Mouse (Mus musculus) right cerebral cortex, postnatal 14 days (tissue): ENCODE data around the gene Inafm1.
"Not testable (repeated sequence)": the region's sequence is repeated elsewhere in the genome, so short reads cannot be mapped to it uniquely, and the experiment has no call there.

ENCODE experiments used
- DNase-seq: peaks from one replicate; pipeline ENCODE4 v3.0.0; 2022

Inafm1 gene

DNA sequence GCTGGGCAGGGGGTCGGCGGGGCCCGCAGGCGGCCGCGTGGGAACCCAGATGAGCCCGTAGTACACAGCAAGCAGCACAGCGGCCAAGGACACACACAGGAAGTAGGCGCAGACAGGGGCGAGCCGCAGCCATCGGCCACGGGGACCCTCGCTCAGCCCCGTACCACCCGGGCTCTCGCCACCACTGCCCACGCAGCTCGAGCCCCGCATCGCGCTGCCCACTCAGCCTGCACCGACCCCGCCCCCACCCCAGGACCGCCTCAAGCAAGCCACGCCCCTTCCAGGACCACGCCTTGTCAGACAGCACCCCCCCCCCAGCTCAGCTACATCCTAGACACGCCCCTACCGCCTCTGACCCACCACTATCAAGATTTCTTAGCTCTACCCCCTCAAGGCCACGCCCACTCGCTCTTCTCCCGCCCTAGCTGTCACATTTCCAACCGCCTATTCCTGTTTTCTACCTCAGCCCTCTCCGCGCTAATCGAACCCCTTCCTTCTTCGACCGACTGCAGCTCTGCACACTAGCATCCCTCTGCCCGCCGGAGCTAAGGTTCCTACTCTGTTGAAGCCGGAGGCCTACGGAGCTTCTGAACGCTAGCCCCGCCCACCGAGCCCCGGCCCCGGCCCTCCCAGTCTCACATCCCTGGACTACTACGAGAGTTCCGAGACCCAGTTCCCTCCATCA is at the start of gene Inafm1:
TSS of gene Inafm1 (minus strand) at position 537 of the 685 bp plus-strand sequence.
- peak; percentile 83 for DNase-seq

DNA sequence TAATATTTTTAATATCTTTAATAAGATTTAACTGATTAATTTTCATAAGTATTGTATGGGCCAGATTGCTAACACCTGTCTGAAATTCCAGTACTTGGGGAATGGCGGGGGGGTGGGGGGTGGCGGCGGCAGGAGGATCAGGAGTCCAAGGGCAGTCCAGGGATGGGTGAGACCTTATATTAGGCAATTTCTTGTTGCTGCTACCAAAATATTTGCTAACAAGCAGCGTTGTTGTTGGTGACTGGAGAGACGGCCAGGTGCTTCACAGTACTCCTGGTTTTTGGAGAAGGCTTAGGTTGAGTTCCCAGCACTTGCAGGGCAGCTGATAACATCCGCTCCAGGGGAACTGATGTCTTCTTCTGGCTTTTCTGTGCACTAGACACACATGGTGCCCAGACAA is 47.1 kb upstream of the Inafm1 start:
- DNase-seq, result no peak

DNA sequence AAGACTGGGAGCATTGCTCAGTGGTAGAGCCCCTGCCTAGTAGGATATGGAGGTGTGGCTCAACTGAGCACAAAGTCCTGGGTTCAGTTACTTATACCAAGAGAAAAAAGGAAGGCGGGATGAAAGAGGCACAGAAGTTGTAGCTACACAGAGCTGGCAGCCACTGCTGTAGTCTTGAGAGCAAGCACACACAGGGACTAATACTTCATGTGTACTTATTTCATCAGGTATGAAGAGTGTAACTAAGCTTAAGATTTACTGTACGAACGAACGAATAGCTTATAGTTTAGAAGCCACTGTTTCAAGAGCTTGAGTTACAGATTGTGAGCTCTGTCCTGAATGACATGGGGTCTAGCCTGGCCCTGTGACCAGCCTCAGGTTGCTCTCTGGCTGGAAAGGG is 45.8 kb upstream of the Inafm1 start:
- no peak for DNase-seq

DNA sequence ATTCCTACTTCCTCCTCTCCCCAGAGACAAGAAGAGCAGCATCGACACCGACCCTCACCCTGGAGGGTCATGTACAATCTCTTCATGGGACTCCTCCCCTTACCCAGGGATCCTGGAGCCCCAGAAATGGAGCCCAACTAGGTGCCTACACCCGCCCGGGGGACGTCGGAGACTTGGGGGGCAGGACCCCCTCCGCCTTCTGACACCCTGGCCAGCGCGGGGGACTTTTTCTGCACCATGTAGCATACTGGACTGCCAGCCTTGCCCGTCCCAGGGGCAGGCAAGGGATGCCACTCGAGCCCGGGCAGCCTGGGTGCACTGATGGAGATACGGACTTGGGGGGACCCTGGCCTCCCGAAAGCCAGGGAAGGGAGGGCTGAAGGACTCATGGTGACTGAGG is 43.7 kb upstream of the Inafm1 start:
- no peak for DNase-seq

DNA sequence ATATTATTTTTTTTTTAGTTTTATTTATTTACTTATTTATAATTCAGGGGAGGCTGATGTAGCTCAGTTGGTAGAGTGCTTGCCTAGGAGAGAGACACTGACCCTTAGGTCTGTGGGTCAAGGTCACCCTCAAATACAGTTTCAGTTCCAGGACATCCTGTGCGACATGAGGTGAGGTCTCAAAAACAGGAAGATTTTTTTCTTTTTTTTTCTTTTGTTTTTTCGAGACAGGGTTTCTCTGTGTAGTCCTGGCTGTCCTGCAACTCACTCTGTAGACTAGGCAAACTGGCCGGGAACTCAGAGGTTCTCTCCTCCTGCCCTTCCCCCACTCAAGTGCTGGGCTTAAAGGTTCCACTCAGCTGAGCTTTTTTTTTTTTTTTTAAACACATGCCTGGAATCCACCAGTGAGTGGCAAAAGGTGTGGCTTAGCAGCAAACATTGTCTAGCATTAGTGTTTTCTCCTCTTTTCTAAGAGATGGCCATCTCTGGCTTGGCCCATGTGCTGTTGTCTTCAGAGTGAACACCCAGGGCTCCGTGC is 41.9 kb upstream of the Inafm1 start:
- no peak for DNase-seq

DNA sequence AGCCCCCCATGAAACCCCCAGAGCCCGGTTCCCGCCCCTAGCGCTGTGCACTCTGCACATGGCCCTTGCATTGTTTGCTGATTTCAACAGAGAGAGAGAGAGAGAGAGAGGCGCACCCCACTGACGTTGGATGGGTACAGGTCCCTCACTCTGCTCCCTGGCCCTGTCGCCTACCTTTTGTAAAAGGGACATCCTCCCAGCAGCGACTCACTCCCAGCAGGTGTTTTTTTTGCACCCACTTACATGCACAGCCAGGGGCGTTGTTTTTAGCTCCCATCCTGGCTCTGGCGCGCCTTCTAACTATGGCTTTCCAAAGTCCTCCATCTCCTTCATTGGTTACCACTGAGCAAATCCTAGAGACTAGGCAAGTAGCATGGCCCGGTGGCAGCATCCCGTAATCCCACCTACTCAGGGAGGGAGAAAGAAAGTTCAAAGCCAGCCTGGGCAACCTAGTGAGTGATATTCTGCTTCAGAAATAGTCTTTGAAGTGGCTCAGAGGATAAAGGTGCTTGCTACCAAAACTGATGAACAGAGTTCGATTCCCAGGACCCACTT is 40.9 kb upstream of the Inafm1 start:
- no peak for DNase-seq

DNA sequence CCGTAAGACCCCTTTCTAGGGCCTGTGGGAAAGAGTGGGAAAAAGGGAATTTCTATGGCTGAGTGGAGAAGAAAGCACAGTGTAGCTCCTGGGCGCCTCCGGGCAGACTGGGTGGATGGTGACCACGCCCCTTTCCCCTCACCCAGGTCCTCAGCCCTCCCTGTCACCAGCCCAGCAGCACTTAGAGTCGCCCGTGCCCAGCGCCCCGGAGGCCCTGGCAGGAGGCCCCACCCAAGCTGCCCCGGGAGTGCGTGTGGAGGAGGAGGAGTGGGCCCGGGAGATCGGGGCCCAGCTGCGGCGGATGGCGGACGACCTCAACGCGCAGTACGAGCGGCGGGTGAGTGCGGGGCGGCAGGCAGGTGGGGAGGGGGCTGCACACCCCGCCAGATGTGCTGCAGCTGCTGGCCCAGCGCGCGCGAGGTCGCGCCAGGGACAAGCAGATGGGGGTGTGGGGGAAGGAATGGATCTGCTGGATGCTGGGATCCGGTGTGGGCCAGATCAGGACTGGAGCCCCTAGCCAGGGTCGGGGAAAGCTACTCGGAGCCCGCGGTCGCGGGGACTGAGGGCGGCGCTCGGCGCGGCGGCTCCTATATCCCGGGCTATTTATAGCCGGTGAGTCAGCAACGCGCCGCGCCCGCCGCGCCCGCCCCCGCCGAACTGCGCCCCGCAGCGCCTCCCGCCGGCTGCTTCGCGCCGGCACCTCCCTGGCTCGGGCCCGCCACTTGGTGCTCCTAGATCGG is 40.2 kb upstream of the Inafm1 start:
- DNase-seq, result peak; percentile 86

DNA sequence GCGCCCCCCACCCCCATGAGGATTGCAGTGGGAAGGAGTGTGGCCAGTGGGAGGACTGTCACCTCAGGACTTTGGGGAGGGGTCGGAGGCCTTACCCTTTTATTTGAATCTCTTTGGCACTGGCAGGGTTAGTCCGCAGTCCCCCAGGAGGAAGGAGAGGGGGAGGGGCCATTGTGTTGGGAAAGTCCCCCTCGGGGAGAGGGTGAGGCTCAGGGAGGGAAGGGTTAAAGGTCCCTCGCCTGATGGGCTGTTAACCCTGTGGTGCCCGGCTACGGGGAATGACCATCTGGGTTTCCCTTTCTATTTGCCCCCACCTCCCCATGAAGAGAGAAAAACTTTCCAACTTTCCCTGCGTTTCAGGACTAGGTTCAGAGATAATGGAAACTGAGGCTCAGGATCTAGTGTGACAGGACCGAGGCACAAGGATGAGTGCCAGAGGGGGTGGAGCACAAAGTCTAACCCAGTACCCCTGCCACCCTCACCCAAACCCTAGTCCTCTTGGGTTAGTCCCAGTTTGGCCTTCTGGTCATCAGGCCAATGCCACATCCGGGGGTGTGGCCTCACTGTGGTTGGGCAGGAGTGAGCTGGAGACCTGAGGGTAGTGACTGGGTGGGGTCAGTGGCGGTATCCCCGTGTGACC is 39.4 kb upstream of the Inafm1 start:
- peak; percentile 51 for DNase-seq

DNA sequence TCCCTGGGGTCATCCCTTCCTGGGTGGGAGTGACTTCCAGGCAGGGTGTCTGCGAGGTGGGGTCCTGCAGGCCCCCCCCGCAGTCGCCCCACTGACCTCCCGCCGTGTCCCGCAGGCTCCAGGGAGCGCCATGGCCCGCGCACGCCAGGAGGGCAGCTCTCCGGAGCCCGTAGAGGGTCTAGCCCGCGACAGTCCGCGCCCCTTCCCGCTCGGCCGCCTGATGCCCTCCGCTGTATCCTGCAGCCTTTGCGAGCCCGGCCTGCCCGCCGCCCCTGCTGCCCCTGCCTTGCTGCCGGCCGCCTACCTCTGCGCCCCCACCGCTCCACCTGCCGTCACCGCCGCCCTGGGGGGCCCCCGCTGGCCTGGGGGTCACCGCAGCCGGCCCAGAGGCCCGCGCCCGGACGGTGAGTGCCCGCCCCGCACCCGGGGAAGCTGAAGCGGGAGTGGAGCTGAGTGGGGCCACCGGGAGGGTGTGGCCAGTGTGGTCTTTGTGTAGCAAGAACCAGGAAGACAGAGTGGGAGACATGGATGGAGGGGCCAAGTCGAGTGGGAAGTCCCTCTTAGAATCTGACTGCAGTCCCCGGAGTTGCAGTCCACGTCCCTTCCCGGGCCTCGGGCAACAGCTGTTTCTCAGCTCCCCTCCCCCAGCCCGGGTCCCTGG is 38.7 kb upstream of the Inafm1 start:
- no peak for DNase-seq

DNA sequence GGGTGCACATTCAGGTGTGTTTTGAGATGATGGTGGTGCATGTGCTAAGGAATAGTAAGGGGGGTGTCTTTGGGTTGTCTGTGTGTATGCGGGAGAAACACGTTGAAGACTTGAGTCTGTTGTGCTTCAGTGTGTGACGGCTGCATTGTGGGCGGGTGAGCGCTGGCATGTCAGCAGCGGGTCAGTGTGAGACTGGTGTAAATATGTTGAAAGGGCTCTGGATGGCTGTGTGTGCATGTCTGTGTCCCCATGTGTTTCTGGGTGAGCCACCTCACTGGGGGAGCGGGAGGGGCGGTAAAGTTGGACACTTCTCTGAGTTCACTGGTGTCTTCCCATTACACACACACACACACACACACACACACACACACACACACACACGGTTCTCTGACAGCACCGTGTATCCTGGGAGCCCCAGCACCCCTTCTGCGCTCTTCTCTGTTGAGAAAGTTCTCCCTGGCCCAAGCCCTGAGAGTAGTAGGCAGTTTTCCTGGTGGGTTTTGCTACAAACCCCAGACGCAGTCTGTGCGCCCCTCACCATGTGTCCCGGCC is 38.1 kb upstream of the Inafm1 start:
- DNase-seq, result no peak

DNA sequence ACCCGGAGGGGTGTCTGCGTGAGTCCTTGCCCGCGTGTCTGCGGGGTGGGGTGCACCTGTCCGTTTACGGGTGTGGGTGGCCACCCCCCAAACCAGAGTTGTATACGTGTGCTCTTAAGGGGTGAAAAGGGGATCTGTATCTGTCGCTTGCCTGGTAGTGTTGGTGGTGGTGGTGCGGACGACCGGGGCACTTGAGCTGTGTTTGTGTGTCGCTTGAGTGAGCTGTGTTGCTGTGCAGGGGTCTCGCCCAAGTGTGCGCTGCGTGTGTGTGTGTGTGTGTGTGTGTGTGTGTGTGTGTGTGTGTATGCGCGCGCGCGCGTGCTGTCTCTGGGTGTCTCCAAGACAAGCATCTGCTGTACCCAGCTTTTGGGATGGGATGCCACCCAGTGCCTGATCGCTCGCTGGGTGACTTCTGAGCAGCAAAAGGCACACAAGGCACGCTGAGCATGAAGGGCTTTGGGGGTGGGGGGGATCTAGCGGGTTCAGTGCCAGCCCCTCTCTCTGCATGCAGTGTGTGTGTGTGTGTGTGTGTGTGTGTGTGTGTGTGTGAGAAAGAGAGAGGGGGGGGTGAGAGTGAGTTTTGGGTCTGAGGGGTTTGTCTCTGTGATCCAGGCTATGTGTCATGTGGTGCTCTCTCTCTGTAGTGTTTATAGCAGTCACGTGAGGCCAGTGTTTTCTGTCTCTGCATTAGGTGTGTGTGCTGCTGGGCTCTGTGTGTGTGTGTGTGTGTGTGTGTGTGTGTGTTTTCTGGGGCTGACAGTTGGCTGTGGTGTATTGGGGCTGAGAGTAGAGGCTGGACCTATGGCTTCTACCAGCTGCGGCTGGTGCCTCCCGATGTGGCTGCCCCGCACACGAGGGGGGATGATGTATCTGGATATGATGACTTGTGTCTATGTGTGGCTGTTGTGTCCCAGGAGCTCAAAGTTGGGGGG is 37.4 kb upstream of the Inafm1 start:
- peak; percentile 63 for DNase-seq

DNA sequence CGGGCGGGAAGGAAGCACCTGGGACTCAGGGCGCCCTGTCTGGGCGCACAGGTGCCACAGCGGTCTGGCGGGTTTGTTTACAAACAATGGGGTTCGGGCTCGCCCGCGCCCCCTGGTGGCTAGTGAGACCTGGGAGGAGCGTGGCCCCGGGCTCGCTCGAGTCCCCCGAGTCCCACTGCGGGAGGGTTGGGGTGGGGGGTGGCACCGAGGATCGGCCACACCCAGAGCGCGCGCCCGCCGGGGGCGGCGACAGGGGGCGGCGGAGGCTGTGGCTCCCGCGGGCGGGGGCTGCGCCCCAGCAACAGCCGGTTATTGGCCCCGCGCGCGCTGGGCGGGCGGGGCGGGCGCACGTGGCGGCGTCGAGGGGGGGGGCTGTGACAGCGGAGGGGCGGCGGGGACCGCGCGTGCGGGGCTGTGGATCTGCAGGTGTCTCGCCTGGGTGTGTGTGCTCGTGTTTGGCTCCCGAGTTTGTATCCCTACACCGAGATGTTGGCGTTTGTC is 36.7 kb upstream of the Inafm1 start:
- peak; percentile 81 for DNase-seq

DNA sequence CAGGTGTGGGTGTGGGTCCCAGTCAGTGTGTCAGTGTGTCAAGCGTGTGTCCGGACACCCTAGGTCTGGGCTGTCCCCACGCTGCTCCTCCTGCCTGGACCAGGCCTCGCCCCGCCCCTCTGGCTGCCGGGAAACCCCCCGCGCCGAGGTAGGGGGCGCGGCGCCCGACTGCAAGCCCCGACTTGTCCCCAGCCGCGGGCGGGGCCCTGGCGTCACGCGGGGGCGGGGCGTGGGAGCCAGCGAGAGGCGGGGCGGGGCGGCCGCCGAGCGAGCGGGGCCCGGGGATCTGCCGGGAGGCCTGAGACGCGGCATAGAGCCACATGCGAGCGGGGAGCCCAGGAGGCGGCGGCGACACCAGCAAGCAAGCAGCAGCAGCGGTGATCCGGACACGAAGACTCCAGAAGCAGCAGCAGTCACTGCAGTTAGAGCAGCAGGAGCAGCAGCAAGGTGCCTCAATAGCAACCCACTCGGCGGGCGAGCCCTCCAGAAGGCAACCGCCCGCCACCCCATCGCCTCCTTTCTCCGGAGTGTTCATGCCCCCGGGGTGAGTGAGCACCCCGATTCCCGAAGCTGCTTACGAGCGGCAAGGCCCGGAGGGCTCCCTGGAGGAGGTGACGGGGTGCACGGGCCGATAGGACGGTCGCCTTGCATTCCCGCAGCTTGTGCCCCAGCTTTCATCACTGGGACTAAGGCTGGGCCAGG is 36.1 kb upstream of the Inafm1 start:
- DNase-seq, result peak; percentile 83

DNA sequence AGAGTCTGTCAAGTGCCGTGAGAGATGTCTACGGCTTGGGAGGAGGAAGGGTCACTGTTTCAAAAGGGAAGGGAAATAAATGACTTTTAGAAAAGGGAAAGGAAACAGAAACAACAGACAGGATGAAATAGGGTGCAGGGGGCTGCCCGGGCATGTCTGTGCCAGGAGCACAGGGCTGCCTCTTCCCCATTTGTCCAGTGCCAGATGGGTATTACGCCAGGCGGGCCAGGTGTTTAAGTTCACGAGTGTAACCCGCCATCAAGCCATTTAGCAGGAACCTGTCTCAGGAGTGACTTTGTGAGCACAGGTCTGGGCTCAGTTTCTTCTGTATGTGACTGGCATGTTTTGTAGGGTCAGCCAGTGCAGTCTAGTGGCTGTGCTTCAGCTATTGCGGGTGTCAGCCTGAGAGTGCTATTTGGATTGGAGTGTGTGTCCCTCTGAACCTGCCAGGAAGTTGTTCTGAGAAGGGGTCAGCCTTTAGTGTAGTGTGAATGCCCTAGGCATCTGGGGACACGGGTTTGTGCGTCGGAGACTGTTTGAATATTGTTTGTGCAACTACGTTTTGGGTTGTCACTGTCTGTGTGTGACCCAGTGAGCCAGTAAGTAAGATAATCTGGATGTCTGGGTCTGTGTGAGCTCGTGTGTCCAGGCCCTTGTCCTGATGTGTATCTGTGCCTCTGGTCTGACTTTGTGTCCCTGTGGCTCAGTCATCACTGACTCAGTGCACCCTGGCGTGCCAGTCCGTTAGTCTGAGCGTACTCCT is 35.3 kb upstream of the Inafm1 start:
- no peak for DNase-seq

DNA sequence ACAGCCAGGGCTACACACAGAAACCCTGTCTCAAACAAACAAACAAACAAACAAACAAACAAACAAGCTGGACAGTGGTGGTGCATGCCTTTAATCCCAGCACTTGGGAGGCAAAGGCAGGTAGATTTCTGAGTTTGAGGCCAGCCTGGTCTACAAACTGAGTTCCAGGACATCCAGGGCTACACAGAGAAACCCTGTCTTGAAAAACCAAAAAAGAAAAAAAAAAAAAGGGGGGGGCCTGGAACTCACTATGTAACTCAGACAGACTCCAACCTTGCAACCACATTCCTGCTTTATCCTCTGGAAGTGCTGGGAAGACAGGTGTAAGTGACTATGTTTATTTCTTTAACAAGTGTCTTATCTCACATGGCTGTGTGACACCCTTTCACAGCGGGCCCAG is 34.7 kb upstream of the Inafm1 start, which contains the start of gene Bbc3:
TSS of gene Bbc3 (plus strand) at position 301 of the 400 bp plus-strand sequence.
- DNase-seq, result not testable (repeated sequence)

DNA sequence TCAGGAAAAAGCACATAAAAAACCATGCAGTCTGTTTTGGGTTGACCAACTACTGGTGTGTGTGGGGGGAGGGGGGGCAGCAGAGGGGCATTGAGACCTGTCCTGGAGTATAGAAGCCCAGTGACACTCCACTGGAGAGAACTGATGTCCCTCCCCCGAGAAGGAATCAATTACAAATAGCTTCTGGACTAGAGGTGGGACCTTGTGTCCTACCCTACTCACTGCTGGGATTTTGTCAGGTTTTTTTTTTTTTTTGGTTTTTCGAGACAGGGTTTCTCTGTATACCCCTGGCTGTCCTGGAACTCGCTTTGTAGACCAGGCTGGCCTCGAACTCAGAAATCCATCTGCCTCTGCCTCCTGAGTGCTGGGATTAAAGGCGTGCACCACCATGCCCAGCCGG is 33.7 kb upstream of the Inafm1 start:
- DNase-seq, result not testable (repeated sequence)

DNA sequence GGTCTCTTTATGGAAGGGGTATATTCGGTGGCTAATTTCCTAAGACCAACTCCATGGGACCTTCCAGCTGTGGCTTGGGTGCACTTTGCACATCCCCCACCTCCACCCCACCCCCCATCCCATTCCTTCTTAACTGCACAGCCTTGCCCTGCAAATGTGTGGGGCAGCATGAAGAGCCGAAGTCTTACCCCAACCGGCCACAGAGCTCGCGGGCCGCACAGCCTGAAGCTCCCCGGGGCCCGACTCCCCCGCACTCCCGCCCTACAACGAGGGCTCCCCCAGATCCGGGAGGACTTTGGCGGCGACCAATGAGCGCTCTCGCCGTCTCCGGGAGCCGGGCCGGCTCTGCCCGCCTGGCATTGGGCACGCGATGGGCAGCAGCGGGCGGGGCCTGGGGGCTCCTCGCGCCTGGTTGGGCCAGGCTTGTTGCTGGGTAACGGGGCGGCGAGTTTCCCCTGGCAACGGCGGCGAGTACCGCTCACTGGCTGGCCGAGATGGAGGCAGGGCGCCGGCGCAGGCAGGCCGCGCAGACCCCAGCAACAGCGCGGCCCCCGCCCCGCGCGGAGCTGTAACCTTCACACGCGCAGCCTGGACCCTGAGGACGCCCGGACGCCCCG is 26.1 kb upstream of the Inafm1 start:
- DNase-seq, result peak; percentile 97

DNA sequence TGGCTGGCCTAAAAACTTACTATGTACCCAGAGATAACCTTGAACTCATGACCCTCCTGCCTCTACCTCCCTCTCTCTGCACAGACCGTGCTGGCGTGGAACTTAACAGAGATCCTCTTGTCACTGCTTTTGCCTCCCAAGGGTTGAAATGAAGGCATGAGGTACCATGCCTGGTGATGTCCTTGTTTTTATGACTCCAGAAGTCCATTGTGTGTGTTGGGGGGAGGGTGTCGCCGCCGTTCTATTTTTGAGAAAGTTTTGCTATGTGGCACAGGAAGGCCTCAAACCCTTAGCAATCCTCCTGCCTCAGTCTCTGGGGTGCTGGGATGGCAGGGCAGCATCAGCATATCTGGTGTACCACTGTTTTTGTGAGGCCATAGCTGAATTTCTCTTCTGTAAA is 25.5 kb upstream of the Inafm1 start:
- no peak for DNase-seq

DNA sequence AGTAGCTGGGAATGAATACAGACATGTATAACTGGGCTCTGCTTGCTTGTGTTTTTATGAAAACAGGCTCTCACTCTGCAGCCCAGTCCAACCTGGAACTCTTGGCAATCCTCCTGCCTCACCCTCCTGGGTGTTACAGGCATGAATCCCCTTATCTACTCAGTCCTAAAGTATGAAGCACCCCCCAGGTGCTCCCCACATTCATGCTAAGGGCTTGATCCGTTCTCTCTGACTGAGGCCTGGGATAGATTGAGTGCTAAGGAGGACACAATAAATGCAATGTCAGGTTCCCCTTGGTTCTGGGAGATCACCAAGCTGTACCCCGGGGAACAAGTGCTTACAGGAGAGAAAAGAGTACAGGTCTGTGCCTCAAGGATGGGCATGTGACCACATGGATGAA is 24.2 kb upstream of the Inafm1 start:
- no peak for DNase-seq
